ENCODE assay signal across 14 mouse cellular contexts in genomic region chr9:56374401-56374800, GRCm38 (mm10). TPM values are rescaled to one million over a fixed set of nuclear protein-coding genes. Genes with fewer than 3 reads are reported as not detected.
DNase-seq lines count a peak whose midpoint lies in the region; ATAC-seq and TF ChIP-seq lines count a peak whose summit lies in the region.
"Had no signal": no experiment of that assay in that cellular context is flagged by ENCODE, and none has a peak within 500 bp of the region (broad histone marks: within the 10 kb centered on the region; RNA-seq: fewer than 3 reads in every experiment).

No protein-coding gene starts in this region.

- no peak overlapping the region for H3K9ac ChIP-seq in kidney, postnatal 0 days (ENCODE audit: low read depth, low read length)
- H3K9ac ChIP-seq in midbrain, embryonic 14.5 days (replicated peaks; ENCODE audit: low read length) = no peak overlapping the region
- H3K9ac ChIP-seq: embryonic facial prominence, embryonic 12.5 days; neural tube, embryonic 13.5 days had no signal

- no peak overlapping the region for H3K27ac ChIP-seq in kidney, postnatal 0 days
- H3K27ac ChIP-seq in midbrain, embryonic 14.5 days (replicated peaks; ENCODE audit: low read depth, low read length) = no peak overlapping the region
- H3K27ac ChIP-seq: embryonic facial prominence, embryonic 12.5 days; midbrain, embryonic 10.5 days; neural tube, embryonic 13.5 days had no signal

- TF ChIP-seq CTCF in kidney, postnatal 0 days (IDR thresholded peaks at IDR 0.05; ENCODE audit: low read depth) = no peak

- ATAC-seq in kidney, postnatal 0 days (replicated peaks; ENCODE audit: low FRiP score, low read depth) = no peak
- ATAC-seq in midbrain, embryonic 14.5 days (ENCODE audit: low FRiP score, low TSS enrichment) = no peak
- ATAC-seq: inflammation-experienced regulatory T-cells, adult 6 months had no signal

- H3K27me3 ChIP-seq in kidney, postnatal 0 days (ENCODE audit: insufficient read depth, low read length) = no peaks in the 10 kb centered on the region
- no peaks in the 10 kb centered on the region for H3K27me3 ChIP-seq in midbrain, embryonic 14.5 days (ENCODE audit: control insufficient read depth, insufficient read depth, low read length)
- H3K27me3 ChIP-seq: embryonic facial prominence, embryonic 12.5 days; neural tube, embryonic 13.5 days had no signal

- no peaks in the 10 kb centered on the region for H3K36me3 ChIP-seq in kidney, postnatal 0 days (ENCODE audit: insufficient read depth, low read length)
- no peaks in the 10 kb centered on the region for H3K36me3 ChIP-seq in midbrain, embryonic 14.5 days (ENCODE audit: control insufficient read depth, insufficient read depth, low read length)
- H3K36me3 ChIP-seq: embryonic facial prominence, embryonic 12.5 days; midbrain, embryonic 10.5 days; neural tube, embryonic 13.5 days had no signal

- peaks cover 5% of the 10 kb centered on the region; the same call in 1 of the 2 replicates for H3K4me1 ChIP-seq in kidney, postnatal 0 days (replicated peaks; ENCODE audit: insufficient read depth, low read length)
- H3K4me1 ChIP-seq in midbrain, embryonic 14.5 days (ENCODE audit: control insufficient read depth, insufficient read depth, low read length) = no peaks in the 10 kb centered on the region
- H3K4me1 ChIP-seq: embryonic facial prominence, embryonic 12.5 days; midbrain, embryonic 10.5 days; neural tube, embryonic 13.5 days had no signal

- WGBS in kidney, postnatal 0 days = 36% methylated on average over 4 of the region's 4 CpGs
- 82% methylated on average over 4 of the region's 4 CpGs for WGBS in midbrain, embryonic 14.5 days

- DNase-seq in adrenal gland, adult 2 months = peak; percentile 60
- no peak for DNase-seq in adrenal gland, postnatal 4 days (ENCODE audit: low spot score in 2 of 2)
- peak; percentile 31 for DNase-seq in kidney, postnatal 0 days (ENCODE audit: low spot score)
- no peak for DNase-seq in kidney, postnatal 4 days
- peak; percentile 7 for DNase-seq in right cerebral cortex, postnatal 25 days
- DNase-seq in right cerebral cortex, postnatal 14 days = no peak
- DNase-seq in midbrain, embryonic 14.5 days = no peak
- no peak for DNase-seq in B cell, adult 2 months
- DNase-seq: thymus, postnatal 4 days had no signal

- no peak overlapping the region for H3K4me3 ChIP-seq in kidney, postnatal 0 days (replicated peaks; ENCODE audit: low read depth, low read length)
- no peak overlapping the region for H3K4me3 ChIP-seq in midbrain, embryonic 14.5 days (replicated peaks; ENCODE audit: low read depth, low read length)
- H3K4me3 ChIP-seq: embryonic facial prominence, embryonic 12.5 days; midbrain, embryonic 10.5 days; neural tube, embryonic 13.5 days had no signal

- H3K9me3 ChIP-seq in kidney, postnatal 0 days (replicated peaks; ENCODE audit: low read length) = no peaks in the 10 kb centered on the region
- H3K9me3 ChIP-seq in midbrain, embryonic 14.5 days (ENCODE audit: control insufficient read depth, low read length) = 0 out of 2 replicates have a peak, but pooled peaks cover 2% of the 10 kb centered on the region
- H3K9me3 ChIP-seq: embryonic facial prominence, embryonic 12.5 days; midbrain, embryonic 10.5 days; neural tube, embryonic 13.5 days had no signal

- H3K4me2 ChIP-seq in kidney, postnatal 0 days (ENCODE audit: low read length) = no peak overlapping the region
- no peak overlapping the region for H3K4me2 ChIP-seq in midbrain, embryonic 14.5 days (ENCODE audit: low read length)
- H3K4me2 ChIP-seq: embryonic facial prominence, embryonic 12.5 days; liver, embryonic 11.5 days; neural tube, embryonic 13.5 days had no signal

RNA-seq across cellular contexts. Expression of gene Peak1, which starts 43.5 kb away (rescaled TPM):
- 10 to 100 TPM; 38.9 to 46.4 TPM for total RNA-seq in adrenal gland, adult 2 months (2021)
- 9.2 and 10.7 TPM in 2 replicates for polyA plus RNA-seq in adrenal gland, adult 2 months (2012; rRNA removed)
- 10 to 100 TPM; 52.5 to 54.8 TPM for total RNA-seq in adrenal gland, postnatal 4 days (2021)
- 11.6 and 12.2 TPM in 2 replicates for polyA plus RNA-seq in kidney, postnatal 0 days (2015; fragmentation: Nextera tagmentation; extraction: Ambion mirVana)
- polyA plus RNA-seq in midbrain, embryonic 14.5 days (2014; fragmentation: Nextera tagmentation; extraction: Ambion mirVana) = 4.2 and 4.7 TPM in 2 replicates

RNA-seq across cellular contexts. Expression of gene Hmg20a, which starts 44.0 kb away (rescaled TPM):
- total RNA-seq in adrenal gland, adult 2 months (2021) = 10 to 100 TPM; 39.3 to 40.9 TPM
- 19.1 and 23.9 TPM in 2 replicates for polyA plus RNA-seq in adrenal gland, adult 2 months (2012; rRNA removed)
- 10 to 100 TPM; 55.8 to 59.0 TPM for total RNA-seq in adrenal gland, postnatal 4 days (2021)
- polyA plus RNA-seq in kidney, postnatal 0 days (2015; fragmentation: Nextera tagmentation; extraction: Ambion mirVana) = 36.2 and 39.1 TPM in 2 replicates
- 68.4 and 94.3 TPM in 2 replicates for polyA plus RNA-seq in midbrain, embryonic 14.5 days (2014; fragmentation: Nextera tagmentation; extraction: Ambion mirVana)

Comparison
In these comparisons a context has a peak if more than half of its experiments do, and no peak if none do; other contexts are left out.
1. DNase-seq: peak in adrenal gland, adult 2 months (single experiment), kidney, postnatal 0 days (single experiment) and right cerebral cortex, postnatal 25 days (single experiment); none in adrenal gland, postnatal 4 days (0 of 2), kidney, postnatal 4 days (0 of 2), right cerebral cortex, postnatal 14 days (single experiment), midbrain, embryonic 14.5 days (single experiment) and B cell, adult 2 months (0 of 2).